Comparison of ENCODE assay signal across 9 mouse cellular contexts in genomic region chr9:13195762-13196161, GRCm38 (mm10). TPM values are rescaled to one million over a fixed set of nuclear protein-coding genes. Genes with fewer than 3 reads are reported as not detected.
DNase-seq lines count a peak whose midpoint lies in the region; ATAC-seq and TF ChIP-seq lines count a peak whose summit lies in the region.
"Had no signal": no experiment of that assay in that cellular context is flagged by ENCODE, and none has a peak within 500 bp of the region (broad histone marks: within the 10 kb centered on the region; RNA-seq: fewer than 3 reads in every experiment).

No protein-coding gene starts in this region.

- no peaks in the 10 kb centered on the region for H3K9me3 ChIP-seq in heart, embryonic 12.5 days (replicated peaks)
- H3K9me3 ChIP-seq in MEL (replicated peaks; ENCODE audit: insufficient read depth, low read length), result no peaks in the 10 kb centered on the region
- H3K9me3 ChIP-seq in liver, embryonic 13.5 days (replicated peaks), result no peaks in the 10 kb centered on the region

- H3K27me3 ChIP-seq in heart, embryonic 12.5 days (replicated peaks), result no peaks in the 10 kb centered on the region
- no peaks in the 10 kb centered on the region for H3K27me3 ChIP-seq in MEL (ENCODE audit: control insufficient read depth in 1 of 2, insufficient read depth in 2 of 2, low read length in 2 of 2)
- no peaks in the 10 kb centered on the region for H3K27me3 ChIP-seq in liver, embryonic 13.5 days

- no peaks in the 10 kb centered on the region for H3K36me3 ChIP-seq in heart, embryonic 12.5 days
- H3K36me3 ChIP-seq in MEL (ENCODE audit: control insufficient read depth in 1 of 2, insufficient read depth in 2 of 2, low read length in 2 of 2), result no peaks in the 10 kb centered on the region
- no peaks in the 10 kb centered on the region for H3K36me3 ChIP-seq in liver, embryonic 13.5 days

- TF ChIP-seq RAD21 in MEL (IDR thresholded peaks at IDR 0.05; ENCODE audit: low read depth, low read length), result peak; percentile 89

- no peak for ATAC-seq in heart, embryonic 12.5 days (ENCODE audit: insufficient number of reproducible peaks, low FRiP score)
- no peak for ATAC-seq in liver, embryonic 13.5 days (ENCODE audit: low read depth)

- TF ChIP-seq POLR2A in MEL (IDR thresholded peaks at IDR 0.05; ENCODE audit: control insufficient read depth in 1 of 2, insufficient read depth in 1 of 2, low read depth in 1 of 2, low read length in 2 of 2, poor library complexity in 1 of 2), result no peak

- no peak overlapping the region for H3K27ac ChIP-seq in heart, embryonic 12.5 days (ENCODE audit: poor library complexity, severe bottlenecking)
- H3K27ac ChIP-seq in MEL (ENCODE audit: control insufficient read depth, low read depth, low read length), result no peak overlapping the region
- H3K27ac ChIP-seq in liver, embryonic 13.5 days, result no peak overlapping the region

- peak; percentile 89 to 98 (median 94) for TF ChIP-seq CTCF in MEL (IDR thresholded peaks at IDR 0.05 in 2 of 3, conservative IDR thresholded peaks at IDR 0.05 in 1 of 3; ENCODE audit: control insufficient read depth in 1 of 3, insufficient read depth in 1 of 3, low read depth in 2 of 3, low read length in 3 of 3, poor library complexity in 1 of 3, severe bottlenecking in 1 of 3)

- intact Hi-C loops in heart, postnatal 14 days (cut with DNase I), result no loop called here

- no peak overlapping the region for H3K4me3 ChIP-seq in heart, embryonic 12.5 days
- no peak overlapping the region for H3K4me3 ChIP-seq in MEL (ENCODE audit: control insufficient read depth in 1 of 2, insufficient read depth in 1 of 2, low read depth in 2 of 2, low read length in 2 of 2)
- no peak overlapping the region for H3K4me3 ChIP-seq in liver, embryonic 13.5 days (replicated peaks)
- H3K4me3 ChIP-seq: erythroblast, embryonic 14.5 days had no signal

- H3K9ac ChIP-seq in heart, embryonic 12.5 days, result no peak overlapping the region
- H3K9ac ChIP-seq in MEL (ENCODE audit: control insufficient read depth, low read depth, low read length, poor library complexity, severe bottlenecking), result no peak overlapping the region
- no peak overlapping the region for H3K9ac ChIP-seq in liver, embryonic 13.5 days

- peak; percentile 2 to 9 for DNase-seq in heart, postnatal 14 days
- peak; percentile 87 for DNase-seq in MEL (ENCODE audit: low read depth, low spot score)
- DNase-seq in embryo, embryonic 10.5 days (ENCODE audit: low spot score), result peak; percentile 75
- DNase-seq in induced T-regulatory cell, adult 2 months (ENCODE audit: low read depth), result peak; percentile 54
- peak; percentile 4 for DNase-seq in liver, embryonic 13.5 days
- DNase-seq in right cerebral cortex, postnatal 14 days, result peak; percentile 38
- DNase-seq in urinary bladder, postnatal 10 days (ENCODE audit: low spot score), result no peak

- peaks cover 4% of the 10 kb centered on the region for H3K4me1 ChIP-seq in heart, embryonic 12.5 days (replicated peaks)
- no peaks in the 10 kb centered on the region for H3K4me1 ChIP-seq in MEL (ENCODE audit: control insufficient read depth in 1 of 2, insufficient read depth in 2 of 2, low read length in 2 of 2)
- H3K4me1 ChIP-seq in liver, embryonic 13.5 days (replicated peaks), result no peaks in the 10 kb centered on the region

- no peak overlapping the region for H3K4me2 ChIP-seq in heart, embryonic 12.5 days
- H3K4me2 ChIP-seq in liver, embryonic 13.5 days, result no peak overlapping the region

- no peak for TF ChIP-seq EP300 in MEL (IDR thresholded peaks at IDR 0.05; ENCODE audit: low read depth in 1 of 2, low read length in 2 of 2)

- WGBS in heart, embryonic 12.5 days, result 6% methylated on average over 7 of the region's 7 CpGs
- WGBS in liver, embryonic 13.5 days (ENCODE audit: insufficient replicate concordance), result 7% methylated on average over 7 of the region's 7 CpGs

- no peaks in the 10 kb centered on the region for H3K79me2 ChIP-seq in MEL (ENCODE audit: control insufficient read depth, insufficient read depth, low read length, poor library complexity)

TF ChIP-seq in MEL, 35 proteins besides CTCF, POLR2A, EP300 and RAD21:
- TF ChIP-seq E2F4 (IDR thresholded peaks at IDR 0.05; ENCODE audit: borderline replicate concordance, low read depth, low read length), result no peak
- peak; percentile 71 for TF ChIP-seq ZC3H11A (IDR thresholded peaks at IDR 0.05; ENCODE audit: low read depth, low read length)
- TF ChIP-seq BHLHE40 (IDR thresholded peaks at IDR 0.05; ENCODE audit: borderline replicate concordance, low read depth, low read length), result no peak
- no peak for TF ChIP-seq ZMIZ1 (IDR thresholded peaks at IDR 0.05; ENCODE audit: low read depth, low read length)
- no peak for TF ChIP-seq ZNF384 (IDR thresholded peaks at IDR 0.05; ENCODE audit: low read depth, low read length)
- TF ChIP-seq CHD1 (IDR thresholded peaks at IDR 0.05; ENCODE audit: low read depth, low read length), result no peak
- no peak for TF ChIP-seq MYC (IDR thresholded peaks at IDR 0.05; ENCODE audit: low read depth, low read length)
- TF ChIP-seq KAT2A (conservative IDR thresholded peaks at IDR 0.05; ENCODE audit: low read depth, low read length), result no peak
- no peak for TF ChIP-seq POLR2AphosphoS5 (IDR thresholded peaks at IDR 0.05; ENCODE audit: borderline replicate concordance, low read depth, low read length)
- TF ChIP-seq ETS1 (IDR thresholded peaks at IDR 0.05; ENCODE audit: low read depth, low read length), result no peak
- no peak for TF ChIP-seq MAZ (IDR thresholded peaks at IDR 0.05; ENCODE audit: low read depth, low read length)
- TF ChIP-seq TAL1 (IDR thresholded peaks at IDR 0.05; ENCODE audit: low read length), result no peak
- TF ChIP-seq SMC3 (IDR thresholded peaks at IDR 0.05; ENCODE audit: low read depth, low read length), result peak; percentile 72
- no peak for TF ChIP-seq MEF2A (IDR thresholded peaks at IDR 0.05; ENCODE audit: extremely low read depth, insufficient replicate concordance, low read depth, low read length, poor library complexity, severe bottlenecking)
- TF ChIP-seq GABPA (IDR thresholded peaks at IDR 0.05; ENCODE audit: low read depth, low read length), result no peak
- TF ChIP-seq MXI1 (IDR thresholded peaks at IDR 0.05; ENCODE audit: low read depth, low read length), result no peak
- 0 out of 2 replicates have a peak, but pooled peaks have one; percentile 14 for TF ChIP-seq GATA1 (IDR thresholded peaks at IDR 0.05; ENCODE audit: low read depth, low read length)
TF ChIP-seq in MEL: peak in this region for 3.

RNA-seq across cellular contexts. Expression of gene Jrkl, which starts 49.9 kb away (rescaled TPM):
- total RNA-seq in heart, postnatal 14 days (2021), result 1 to 10 TPM; 6.7 to 6.8 TPM
- polyA plus RNA-seq in heart, embryonic 12.5 days (2016; fragmentation: Nextera tagmentation; extraction: Ambion mirVana), result 9.5 and 10.2 TPM in 2 replicates
- total RNA-seq in MEL (2012; rRNA removed), result 1.7 TPM in 2 replicates
- 1 to 10 TPM in 1 of 2 experiments, not detected in 1; 3.1 TPM for polyA plus RNA-seq in MEL (2012; ENCODE audit: insufficient read depth in 1 of 2, insufficient read length in 2 of 2, low read depth in 1 of 2, low replicate concordance in 2 of 2, missing spikeins in 1 of 2)
- 2.2 and 3.4 TPM in 2 replicates for polyA plus RNA-seq in liver, embryonic 13.5 days (2015; fragmentation: Nextera tagmentation; extraction: Ambion mirVana)
- polyA plus RNA-seq: erythroblast, embryonic 14.5 days had no signal

RNA-seq across cellular contexts. Expression of gene Ccdc82, which starts 51.0 kb away (rescaled TPM):
- total RNA-seq in heart, postnatal 14 days (2021), result 10 to 100 TPM in 1 of 2 experiments, 1 to 10 TPM in 1; 9.4 to 10.1 TPM
- 8.5 and 9.5 TPM in 2 replicates for polyA plus RNA-seq in heart, embryonic 12.5 days (2016; fragmentation: Nextera tagmentation; extraction: Ambion mirVana)
- 8.4 and 11.0 TPM in 2 replicates for total RNA-seq in MEL (2012; rRNA removed)
- 10 to 100 TPM; 15.0 to 79.8 TPM for polyA plus RNA-seq in MEL (2012; ENCODE audit: insufficient read depth in 1 of 2, insufficient read length in 2 of 2, low read depth in 1 of 2, low replicate concordance in 2 of 2, missing spikeins in 1 of 2)
- polyA plus RNA-seq in liver, embryonic 13.5 days (2015; fragmentation: Nextera tagmentation; extraction: Ambion mirVana), result 9.5 and 12.3 TPM in 2 replicates
